Mouse (Mus musculus): ENCODE measurements at regions not wholly inside any gene's neighbourhood (a gene's known extent, or its start where the extent isn't known, plus 50 kb on each side); places are given as distances from the start of the nearest gene placed in this dataset.
"Not testable (repeated sequence)": the region's sequence is repeated elsewhere in the genome, so short reads cannot be mapped to it uniquely, and the experiment has no call there.

DNA sequence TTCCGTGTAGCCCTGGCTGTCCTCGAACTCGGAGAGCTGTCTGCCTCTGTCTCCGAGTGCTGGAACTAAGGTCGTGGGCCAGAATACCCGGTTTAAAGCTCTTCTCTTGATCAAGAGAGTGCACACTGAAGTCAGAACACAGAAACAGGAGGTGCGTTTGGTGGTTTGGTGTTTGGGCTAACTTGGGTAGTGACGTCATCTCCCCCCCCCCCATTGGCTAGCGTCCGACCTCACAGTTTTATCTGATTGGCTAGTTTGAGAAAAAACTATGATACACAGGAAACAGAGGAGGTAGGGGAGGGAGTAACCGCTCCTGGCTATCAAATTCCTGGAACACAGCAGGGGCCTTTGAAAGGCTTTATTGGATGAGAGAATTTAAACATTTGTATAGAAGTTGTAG lies 60.2 kb upstream of the Pim1 start:
- H3K27me3 ChIP-seq = no peaks in the 10 kb centered on the region
- no peak overlapping the region for H3K4me2 ChIP-seq
- 83% methylated on average over 11 of the region's 11 CpGs for WGBS
- no peaks in the 10 kb centered on the region for H3K36me3 ChIP-seq
- peaks cover 18% of the 10 kb centered on the region for H3K4me1 ChIP-seq (replicated peaks)
- H3K9ac ChIP-seq (replicated peaks) = no peak overlapping the region
- ATAC-seq (ENCODE audit: insufficient number of reproducible peaks, insufficient read depth, low FRiP score, low TSS enrichment, low read depth) = no peak
- no peak overlapping the region for H3K27ac ChIP-seq
- no peaks in the 10 kb centered on the region for H3K9me3 ChIP-seq
- H3K4me3 ChIP-seq (replicated peaks) = no peak overlapping the region

DNA sequence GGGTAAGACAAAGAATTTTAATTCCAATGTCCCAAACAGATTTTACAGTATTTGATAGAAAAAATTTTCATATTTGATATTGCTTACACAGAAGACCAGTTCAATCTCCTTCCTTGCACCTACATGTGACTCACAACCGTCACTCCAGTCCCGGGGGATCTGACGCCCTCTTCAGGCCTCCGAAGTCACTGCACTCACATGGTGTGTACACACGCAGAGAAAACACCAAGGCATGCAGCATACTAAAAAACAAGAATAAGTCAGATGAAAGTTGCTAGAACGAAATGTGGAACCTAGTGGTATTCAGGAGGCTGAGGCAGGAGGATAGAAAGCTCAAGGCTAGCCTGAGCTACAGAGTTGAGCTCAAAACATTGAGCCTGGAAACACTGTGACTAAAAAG lies 59.7 kb upstream of the Pim1 start:
- WGBS = 94% methylated on average over 6 of the region's 6 CpGs
- no peaks in the 10 kb centered on the region for H3K9me3 ChIP-seq
- H3K27me3 ChIP-seq = no peaks in the 10 kb centered on the region
- H3K4me1 ChIP-seq (replicated peaks) = peaks cover 17% of the 10 kb centered on the region
- no peak for ATAC-seq (ENCODE audit: insufficient number of reproducible peaks, insufficient read depth, low FRiP score, low TSS enrichment, low read depth)
- no peak overlapping the region for H3K9ac ChIP-seq (replicated peaks)
- no peak overlapping the region for H3K4me2 ChIP-seq
- H3K27ac ChIP-seq = no peak overlapping the region
- no peaks in the 10 kb centered on the region for H3K36me3 ChIP-seq
- H3K4me3 ChIP-seq (replicated peaks) = no peak overlapping the region

DNA sequence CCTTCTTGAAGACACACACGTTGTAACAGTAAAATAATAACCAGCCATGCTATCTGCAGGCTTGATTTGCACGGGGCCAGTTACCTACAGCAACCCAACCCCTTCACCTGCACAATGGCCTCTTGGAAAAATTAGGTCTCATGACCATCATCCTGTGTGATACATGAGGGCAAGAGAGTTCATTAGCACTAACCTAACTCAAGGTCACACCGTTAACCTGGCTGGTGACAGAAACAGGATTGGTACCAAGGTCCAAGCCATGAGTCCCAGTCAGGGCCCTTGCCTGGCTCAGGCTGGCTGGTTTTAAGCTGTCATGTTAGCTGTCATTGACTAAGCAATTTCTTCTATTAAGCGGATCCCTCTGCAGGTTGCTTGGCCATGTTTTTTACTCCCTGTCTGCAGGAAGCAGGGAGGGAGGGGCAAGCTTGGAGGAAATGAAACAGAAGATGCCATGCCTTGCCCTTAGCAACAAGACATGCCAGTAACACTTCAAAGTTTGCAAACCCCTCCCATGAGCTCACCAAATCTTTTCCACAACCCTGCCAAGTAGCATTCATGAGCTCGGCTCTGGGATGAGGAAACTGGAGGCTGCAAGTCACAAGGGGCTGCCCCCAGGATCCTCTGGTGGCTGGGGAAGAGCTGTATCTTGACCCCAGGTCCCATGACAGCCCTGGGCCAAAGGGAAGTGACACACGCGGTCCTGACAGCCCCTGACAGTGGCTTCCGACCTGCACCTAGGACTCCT lies 58.8 kb upstream of the Pim1 start:
- 72% methylated on average over 8 of the region's 8 CpGs for WGBS
- Histone ChIP-seq H3K9me3 (no peaks in the 10 kb centered on the region), H3K36me3 (no peaks in the 10 kb centered on the region), H3K9ac (replicated peaks) (no peak overlapping the region), H3K27me3 (no peaks in the 10 kb centered on the region), H3K4me1 (replicated peaks) (peaks cover 19% of the 10 kb centered on the region), H3K4me3 (replicated peaks) (no peak overlapping the region), H3K4me2 (no peak overlapping the region), H3K27ac (no peak overlapping the region)
- ATAC-seq (ENCODE audit: insufficient number of reproducible peaks, insufficient read depth, low FRiP score, low TSS enrichment, low read depth) = no peak

DNA sequence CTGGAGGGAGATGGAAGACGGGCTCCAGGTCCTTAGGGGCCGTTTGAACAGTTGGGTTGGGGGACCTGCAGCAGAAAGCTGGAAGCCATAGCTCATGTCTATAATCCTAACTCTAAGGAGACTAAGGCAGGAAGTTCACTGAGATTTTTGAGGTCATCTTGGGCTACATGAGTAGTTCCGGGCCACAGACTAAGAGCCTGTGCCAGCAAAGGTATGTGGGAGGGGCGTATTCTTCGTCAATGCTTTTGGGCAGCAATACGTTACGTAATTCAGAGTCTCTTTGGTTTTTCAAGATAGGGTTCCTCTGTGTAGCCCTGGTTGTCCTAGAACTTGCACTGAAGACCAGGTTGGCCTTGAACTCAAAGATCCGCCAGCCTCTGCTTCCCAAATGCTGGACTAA lies 57.9 kb upstream of the Pim1 start:
- Histone ChIP-seq H3K36me3 (no peaks in the 10 kb centered on the region), H3K4me1 (replicated peaks) (peaks cover 26% of the 10 kb centered on the region), H3K27ac (no peak overlapping the region), H3K9me3 (no peaks in the 10 kb centered on the region), H3K27me3 (no peaks in the 10 kb centered on the region), H3K9ac (replicated peaks) (no peak overlapping the region), H3K4me3 (replicated peaks) (no peak overlapping the region), H3K4me2 (no peak overlapping the region)
- ATAC-seq (ENCODE audit: insufficient number of reproducible peaks, insufficient read depth, low FRiP score, low TSS enrichment, low read depth) = no peak
- WGBS = 94% methylated on average over 8 of the region's 8 CpGs

DNA sequence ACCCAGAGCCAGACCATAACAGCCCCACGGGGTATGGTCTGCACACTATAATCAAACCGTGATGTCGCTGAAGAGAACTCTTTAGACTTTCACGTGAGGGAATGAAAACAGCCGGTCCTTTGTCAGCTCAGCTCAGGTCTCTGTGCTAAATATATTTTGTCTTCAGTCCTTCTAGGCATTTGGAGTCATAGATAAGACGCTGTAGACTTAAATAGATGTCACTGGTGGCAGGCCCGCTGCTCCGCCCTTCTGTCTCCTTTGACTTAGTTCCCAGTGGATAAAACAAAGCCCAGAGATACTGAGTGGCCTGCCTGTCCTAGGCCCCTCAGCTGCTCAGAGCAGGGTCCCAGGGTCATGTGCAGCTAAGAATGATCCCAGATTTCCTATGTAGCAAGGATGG lies 57.2 kb upstream of the Pim1 start:
- Histone ChIP-seq H3K36me3 (no peaks in the 10 kb centered on the region), H3K27me3 (no peaks in the 10 kb centered on the region), H3K9ac (replicated peaks) (no peak overlapping the region), H3K4me1 (replicated peaks) (peaks cover 24% of the 10 kb centered on the region), H3K4me3 (replicated peaks) (no peak overlapping the region), H3K4me2 (no peak overlapping the region), H3K9me3 (no peaks in the 10 kb centered on the region), H3K27ac (0 out of 2 replicates have a peak overlapping the region, but pooled peaks have one; percentile 18)
- ATAC-seq (ENCODE audit: insufficient number of reproducible peaks, insufficient read depth, low FRiP score, low TSS enrichment, low read depth) = no peak
- 85% methylated on average over 8 of the region's 8 CpGs for WGBS

DNA sequence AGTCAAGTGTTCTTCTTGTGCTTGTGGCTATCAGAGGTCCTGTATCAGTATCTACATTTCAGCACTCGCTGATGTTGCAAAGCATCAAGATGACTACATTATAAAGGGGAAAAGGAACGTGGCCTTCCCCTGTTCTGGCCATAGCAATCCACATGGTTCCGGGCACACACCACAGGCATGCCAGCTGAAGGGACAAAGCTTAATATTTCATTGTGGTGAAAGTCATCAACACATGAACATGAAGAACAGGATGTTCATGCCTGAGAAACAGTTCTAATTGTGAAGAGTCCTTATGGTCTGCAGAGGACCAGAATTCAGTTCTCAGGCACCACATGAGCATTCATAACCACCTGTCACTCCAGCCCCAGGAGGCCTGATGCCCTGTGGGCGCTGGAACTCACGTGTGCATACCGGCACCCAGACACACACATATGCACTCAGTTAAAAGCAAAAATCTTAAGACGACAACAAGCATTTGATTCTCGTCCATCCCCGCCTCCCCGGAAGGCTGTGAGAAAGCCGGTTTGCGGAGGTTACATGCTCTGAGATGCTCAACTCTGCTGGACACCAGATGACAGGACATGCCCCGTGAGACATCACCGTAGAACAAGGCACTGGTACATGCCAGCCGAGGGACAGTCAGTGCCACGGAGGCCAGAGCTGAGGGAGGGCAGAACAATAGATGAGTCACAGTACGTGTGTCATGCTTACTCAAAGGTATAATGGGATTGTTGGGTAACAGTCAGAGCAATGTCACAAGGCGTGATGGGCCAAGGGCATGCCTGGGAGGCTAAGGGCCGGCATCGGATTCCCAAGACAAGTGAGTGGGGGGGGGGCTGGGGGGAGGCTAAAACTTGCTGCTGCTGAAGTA lies 56.2 kb upstream of the Pim1 start:
- H3K27ac ChIP-seq = no peak overlapping the region
- WGBS = 83% methylated on average over 20 of the region's 20 CpGs

DNA sequence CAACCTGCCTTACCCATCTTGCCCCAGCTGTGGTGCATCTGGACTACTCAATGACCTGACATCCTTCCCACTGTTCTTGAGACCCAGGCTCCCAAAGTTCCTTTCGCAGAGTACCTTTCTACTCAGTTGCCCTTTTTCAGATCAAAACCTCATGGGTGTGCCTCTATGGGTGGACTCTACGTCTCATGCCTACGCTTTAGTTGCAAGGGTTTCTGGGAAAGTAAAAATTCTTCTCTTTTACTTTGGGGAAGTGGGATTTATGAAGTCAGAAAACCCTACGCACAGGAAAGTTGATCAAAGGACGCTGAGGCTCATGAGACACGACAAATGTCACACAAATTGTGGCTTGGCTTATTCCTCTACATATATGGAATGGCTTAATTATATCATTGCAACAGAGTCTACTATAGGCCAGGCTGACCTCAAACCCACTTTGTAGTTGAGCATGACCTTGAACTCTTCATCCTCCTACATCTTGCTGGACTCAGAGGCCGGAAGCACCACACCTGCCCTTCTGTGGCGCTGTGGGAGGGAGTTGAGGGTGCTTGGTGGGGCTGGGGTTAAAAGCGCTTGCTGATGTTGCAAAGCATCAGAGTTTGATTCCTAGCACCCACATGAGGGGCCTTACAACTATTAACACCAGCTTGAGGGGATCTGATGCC lies 55.1 kb upstream of the Pim1 start:
- Histone ChIP-seq H3K27me3 (no peaks in the 10 kb centered on the region), H3K36me3 (no peaks in the 10 kb centered on the region), H3K4me3 (replicated peaks) (no peak overlapping the region), H3K9me3 (no peaks in the 10 kb centered on the region), H3K27ac (0 out of 2 replicates have a peak overlapping the region, but pooled peaks have one; percentile 23), H3K9ac (replicated peaks) (no peak overlapping the region), H3K4me1 (replicated peaks) (peaks cover 30% of the 10 kb centered on the region), H3K4me2 (no peak overlapping the region)
- no peak for ATAC-seq (ENCODE audit: insufficient number of reproducible peaks, insufficient read depth, low FRiP score, low TSS enrichment, low read depth)
- WGBS = 95% methylated on average over 9 of the region's 9 CpGs

More for the DNA sequence above, 56.2 kb upstream of the Pim1 start:
- H3K9me3 ChIP-seq = no peaks in the 10 kb centered on the region
- H3K27me3 ChIP-seq = no peaks in the 10 kb centered on the region
- H3K4me2 ChIP-seq = no peak overlapping the region
- no peak overlapping the region for H3K4me3 ChIP-seq (replicated peaks)
- no peaks in the 10 kb centered on the region for H3K36me3 ChIP-seq
- no peak overlapping the region for H3K9ac ChIP-seq (replicated peaks)
- peaks cover 25% of the 10 kb centered on the region for H3K4me1 ChIP-seq (replicated peaks)
- no peak for ATAC-seq (ENCODE audit: insufficient number of reproducible peaks, insufficient read depth, low FRiP score, low TSS enrichment, low read depth)

DNA sequence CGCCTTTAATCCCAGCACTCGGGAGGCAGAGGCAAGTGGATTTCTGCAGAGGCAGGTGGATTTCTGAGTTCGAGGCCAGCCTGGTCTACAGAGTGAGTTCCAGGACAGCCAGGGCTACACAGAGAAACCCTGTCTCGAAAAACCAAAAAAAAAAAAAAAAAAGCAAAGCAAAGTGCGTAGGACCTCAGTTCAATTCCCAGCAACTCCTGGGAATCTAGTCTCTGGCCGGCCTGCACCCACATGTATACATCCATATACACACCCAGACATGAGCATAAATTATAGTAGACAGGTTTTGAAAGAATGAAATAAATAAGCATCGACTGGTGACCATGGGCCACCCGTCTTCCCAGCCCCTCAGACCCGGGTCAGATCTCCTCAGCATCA lies 54.1 kb upstream of the Pim1 start:
- not testable (repeated sequence) for H3K27me3 ChIP-seq; H3K9me3 ChIP-seq; H3K36me3 ChIP-seq; H3K9ac ChIP-seq (replicated peaks); ATAC-seq (ENCODE audit: insufficient number of reproducible peaks, insufficient read depth, low FRiP score, low TSS enrichment, low read depth)
- H3K4me2 ChIP-seq = peak overlapping the region; percentile 80
- 0 out of 2 replicates have a peak overlapping the region, but pooled peaks have one; percentile 43 for H3K4me3 ChIP-seq (replicated peaks)
- peak overlapping the region; percentile 80 for H3K27ac ChIP-seq
- peaks cover 30% of the 10 kb centered on the region for H3K4me1 ChIP-seq (replicated peaks)
- WGBS = 70% methylated on average over 9 of the region's 9 CpGs

DNA sequence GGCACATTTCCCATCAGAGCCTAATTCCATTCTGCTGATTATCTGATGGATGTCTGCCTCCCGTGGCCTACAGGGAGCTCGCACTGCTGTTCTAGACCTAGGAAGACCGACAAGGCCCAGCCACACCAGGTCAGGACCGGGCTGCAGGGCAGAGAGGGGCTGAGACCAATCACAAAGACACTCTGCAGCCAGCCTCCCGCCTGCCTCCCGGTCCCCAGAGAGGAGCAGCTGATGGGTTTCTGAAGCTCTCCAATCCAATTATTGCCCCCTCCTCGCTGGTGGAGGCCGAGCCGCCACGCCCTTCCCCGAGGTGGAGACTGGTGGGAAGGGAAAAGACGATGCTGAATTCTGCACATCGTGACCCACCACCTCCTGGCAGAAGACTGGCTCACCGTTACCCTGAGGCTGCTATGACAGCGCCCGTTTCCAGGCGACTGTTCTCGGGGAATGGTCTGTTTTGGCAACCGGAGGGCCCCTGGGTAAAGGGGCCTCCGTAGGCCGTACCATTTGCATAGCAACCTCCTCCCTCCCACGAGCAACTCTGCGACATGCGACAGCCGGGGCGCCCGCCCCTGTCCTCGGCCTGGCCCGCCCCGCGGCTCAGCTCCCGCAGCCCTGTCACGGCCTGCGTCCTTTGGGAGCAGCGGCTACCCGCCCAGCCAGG lies 53.5 kb upstream of the Pim1 start:
- ATAC-seq (ENCODE audit: insufficient number of reproducible peaks, insufficient read depth, low FRiP score, low TSS enrichment, low read depth) = peak; percentile 67
- Histone ChIP-seq H3K4me3 (replicated peaks) (peak overlapping the region; percentile 43), H3K4me2 (peak overlapping the region; percentile 80), H3K27me3 (no peaks in the 10 kb centered on the region), H3K9me3 (no peaks in the 10 kb centered on the region), H3K9ac (replicated peaks) (peak overlapping the region; percentile 62), H3K4me1 (replicated peaks) (peaks cover 25% of the 10 kb centered on the region), H3K36me3 (no peaks in the 10 kb centered on the region), H3K27ac (peak overlapping the region; percentile 80)
- WGBS = 1% methylated on average over 36 of the region's 36 CpGs

DNA sequence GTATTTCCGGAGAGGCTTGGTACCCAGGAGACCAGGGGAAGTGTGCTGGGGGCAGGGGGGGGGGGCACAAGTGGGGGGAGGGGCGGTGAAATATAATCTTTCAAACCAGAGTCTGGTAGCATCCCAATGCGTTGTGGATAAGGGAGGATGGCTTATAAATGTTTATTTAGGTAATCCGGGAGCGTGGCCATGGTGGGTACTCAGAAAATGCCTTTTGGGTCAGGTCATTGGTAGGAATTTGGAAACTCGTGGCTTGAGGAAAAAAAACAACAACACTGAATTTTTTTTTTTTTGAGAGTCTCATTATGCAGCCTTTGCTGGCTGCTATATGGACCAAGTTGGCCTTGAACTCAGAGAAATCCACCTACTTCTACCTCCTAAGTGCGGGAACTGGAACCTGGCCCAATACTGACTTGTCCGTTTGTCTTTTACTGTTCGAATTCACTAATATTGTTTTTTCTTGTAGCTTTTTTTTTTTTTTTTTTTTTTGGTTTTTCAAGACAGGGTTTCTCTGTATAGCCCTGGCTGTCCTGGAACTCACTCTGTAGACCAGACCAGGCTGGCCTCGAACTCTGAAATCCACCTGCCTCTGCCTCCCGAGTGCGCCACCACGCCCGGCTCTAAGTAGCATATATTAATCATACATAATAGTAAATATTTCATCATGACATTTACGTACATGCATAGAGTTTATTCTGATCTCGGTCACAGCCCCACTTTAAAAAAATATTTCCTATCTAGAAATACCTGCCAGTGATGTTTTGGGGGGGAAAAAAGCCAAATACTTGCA lies 52.8 kb upstream of the Pim1 start:
- 39% methylated on average over 16 of the region's 16 CpGs for WGBS
- no peaks in the 10 kb centered on the region for H3K9me3 ChIP-seq
- H3K9ac ChIP-seq (replicated peaks) = peak overlapping the region; percentile 62
- ATAC-seq (ENCODE audit: insufficient number of reproducible peaks, insufficient read depth, low FRiP score, low TSS enrichment, low read depth) = no peak
- no peaks in the 10 kb centered on the region for H3K36me3 ChIP-seq
- H3K4me2 ChIP-seq = peak overlapping the region; percentile 80
- H3K27ac ChIP-seq = peak overlapping the region; percentile 80
- H3K27me3 ChIP-seq = no peaks in the 10 kb centered on the region
- peak overlapping the region; percentile 43 for H3K4me3 ChIP-seq (replicated peaks)
- peaks cover 24% of the 10 kb centered on the region for H3K4me1 ChIP-seq (replicated peaks)

All from limb, embryonic 12.5 days (tissue).